Mouse (Mus musculus) thymus, adult 2 months (tissue): ENCODE measurements at regions not wholly inside any gene's neighbourhood (a gene's known extent, or its start where the extent isn't known, plus 50 kb on each side); places are given as distances from the start of the nearest gene placed in this dataset.

Experiments
- CTCF ChIP-seq: fragments of 200-500 bp; IDR thresholded peaks from 2 replicates; pipeline ENCODE4 v1.5.1; 2012; ENCODE audit warnings: mild to moderate bottlenecking, control low read depth, low read length, moderate library complexity, borderline replicate concordance; ENCODE audit not compliant: control insufficient read depth, poor library complexity, insufficient read depth; ENCODE audit errors: extremely low read depth
- POLR2A ChIP-seq: fragments of 200-500 bp; IDR thresholded peaks from 2 replicates; pipeline ENCODE4 v1.6.1; 2012; ENCODE audit warnings: mild to moderate bottlenecking, low read length, control low read depth, moderate library complexity; ENCODE audit not compliant: control insufficient read depth, poor library complexity, insufficient read depth; ENCODE audit errors: extremely low read depth

DNA sequence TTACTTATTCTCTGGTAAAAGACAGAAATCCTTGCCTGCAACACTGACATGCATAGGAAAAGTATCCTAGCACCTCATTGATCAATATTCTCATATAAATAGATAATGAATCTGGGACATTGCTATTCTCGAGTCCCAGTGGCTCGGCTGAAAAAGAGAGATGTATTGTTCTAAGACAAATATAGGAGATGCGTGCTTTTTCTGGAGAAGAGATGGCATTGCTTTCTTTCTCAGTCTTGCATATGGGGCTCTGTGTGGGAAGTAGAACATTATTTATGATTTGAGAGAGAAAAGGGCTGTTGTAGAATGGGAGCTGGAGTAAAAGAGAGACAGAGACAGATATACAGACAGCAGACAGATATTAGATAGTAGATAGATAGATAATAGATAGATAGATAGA lies 527.4 kb downstream of the Btbd3 start:
- TF ChIP-seq CTCF = no peak
- no peak for TF ChIP-seq POLR2A
